Mouse (Mus musculus) E14TG2a.4 (cell line): ENCODE results near the gene Fam169a.
A peak's percentile ranks its signal among the peaks of the same experiment; 100 is the strongest.
"Not testable (repeated sequence)": the region's sequence is repeated elsewhere in the genome, so short reads cannot be mapped to it uniquely, and the experiment has no call there.

Source experiments
- H3K27me3 ChIP-seq: 2 replicates; pipeline ENCODE4 v1.6.1; 2014; ENCODE audit warnings: low read length, control low read depth; ENCODE audit not compliant: insufficient read depth
- H3K36me3 ChIP-seq: 2 replicates; pipeline ENCODE4 v1.6.1; 2014; ENCODE audit warnings: low read length, control low read depth; ENCODE audit not compliant: insufficient read depth
- H3K4me1 ChIP-seq: replicated peaks from 2 replicates; pipeline ENCODE4 v1.6.1; 2014; ENCODE audit warnings: low read depth, low read length, control low read depth
- H3K4me3 ChIP-seq: replicated peaks from 2 replicates; pipeline ENCODE4 v1.5.1; 2014; ENCODE audit warnings: mild to moderate bottlenecking, low read length
- H3K9me3 ChIP-seq: 2 replicates; pipeline ENCODE4 v1.6.1; 2014; ENCODE audit warnings: low read length, control low read depth
- CTCF ChIP-seq: conservative IDR thresholded peaks from 2 replicates; pipeline ENCODE4 v1.5.1; 2014; ENCODE audit warnings: low read length
- NANOG ChIP-seq: IDR thresholded peaks from 2 replicates; pipeline ENCODE4 v1.6.1; 2014; ENCODE audit warnings: borderline replicate concordance, low read length, mixed read lengths
- POU5F1 ChIP-seq: IDR thresholded peaks from 2 replicates; pipeline ENCODE4 v1.6.1; 2014; ENCODE audit warnings: low read length, borderline replicate concordance

The Fam169a gene

DNA sequence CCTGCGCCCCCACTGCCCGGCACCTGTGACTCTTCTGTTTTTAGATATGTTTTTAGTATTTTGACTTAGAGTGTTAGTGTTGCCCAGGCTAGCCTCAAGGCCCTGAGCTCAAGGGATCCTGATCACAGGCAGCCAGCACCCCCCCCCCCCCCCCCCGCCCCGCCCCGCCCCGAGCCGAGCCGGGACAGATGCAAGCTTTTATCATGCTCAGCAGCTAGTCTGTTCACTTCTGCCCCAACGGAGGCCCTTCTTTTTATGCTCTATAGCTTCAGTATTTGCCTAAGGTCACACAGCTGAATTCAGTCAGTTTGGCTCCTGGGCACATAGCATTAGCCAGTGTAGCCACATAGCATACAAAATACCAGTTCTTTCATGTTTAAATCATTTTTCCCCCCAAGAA is 19.2 kb downstream of the Fam169a start:
- Histone ChIP-seq H3K9me3 (no peaks in the 10 kb centered on the region), H3K36me3 (peaks cover 58% of the 10 kb centered on the region), H3K4me3 (0 out of 2 replicates have a peak overlapping the region, but pooled peaks have one; percentile 0), H3K4me1 (peaks cover 80% of the 10 kb centered on the region), H3K27me3 (no peaks in the 10 kb centered on the region)
- no peak for TF ChIP-seq CTCF
- TF ChIP-seq NANOG, result no peak
- no peak for TF ChIP-seq POU5F1

DNA sequence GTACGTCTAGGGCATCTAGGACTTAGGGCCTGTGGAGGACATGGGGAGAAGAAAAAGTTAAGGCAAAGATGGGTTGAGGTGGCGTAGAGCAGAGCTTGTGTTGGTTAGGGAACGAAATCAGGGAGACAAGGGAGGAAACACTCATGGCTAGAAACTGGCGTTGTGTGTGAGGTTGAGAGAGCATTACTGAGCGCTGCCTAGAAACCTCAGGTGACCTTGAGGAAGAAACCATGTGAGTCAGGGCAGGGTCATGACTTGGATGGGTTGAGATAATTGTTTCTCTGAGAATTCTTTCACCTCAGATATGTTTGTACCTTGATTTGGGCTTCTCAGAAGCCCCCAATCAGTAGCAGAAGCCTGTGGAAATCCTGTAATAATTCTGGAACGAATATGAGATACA is 20.3 kb downstream of the Fam169a start:
- Histone ChIP-seq H3K4me3 (peak overlapping the region; percentile 52), H3K9me3 (no peaks in the 10 kb centered on the region), H3K4me1 (peaks cover 80% of the 10 kb centered on the region), H3K27me3 (no peaks in the 10 kb centered on the region), H3K36me3 (peaks cover 58% of the 10 kb centered on the region)
- TF ChIP-seq CTCF (no peak), NANOG (no peak), POU5F1 (no peak)

DNA sequence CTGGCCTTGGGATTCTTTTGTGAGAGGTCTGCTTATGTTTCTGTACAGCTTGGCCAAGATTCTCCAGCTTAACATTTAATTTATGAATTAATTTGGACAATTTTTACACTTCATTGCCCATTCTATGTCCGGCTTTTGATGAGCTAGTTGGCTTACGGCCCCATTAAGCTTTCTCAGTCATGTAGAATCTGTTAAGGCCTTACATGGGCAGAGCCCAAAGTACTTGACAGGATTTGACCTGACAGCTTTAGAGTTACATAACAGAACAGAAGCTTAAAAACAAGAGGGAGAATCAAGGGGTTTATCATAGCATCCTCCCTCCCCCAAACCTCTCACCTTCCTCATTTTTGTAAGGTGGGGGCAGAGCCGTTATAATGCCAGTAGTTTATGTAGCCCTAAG is 21.1 kb downstream of the Fam169a start:
- no peak for TF ChIP-seq NANOG
- TF ChIP-seq POU5F1, result no peak
- TF ChIP-seq CTCF, result no peak
- Histone ChIP-seq H3K9me3 (no peaks in the 10 kb centered on the region), H3K4me3 (no peak overlapping the region), H3K27me3 (no peaks in the 10 kb centered on the region), H3K36me3 (peaks cover 58% of the 10 kb centered on the region), H3K4me1 (peaks cover 76% of the 10 kb centered on the region)

DNA sequence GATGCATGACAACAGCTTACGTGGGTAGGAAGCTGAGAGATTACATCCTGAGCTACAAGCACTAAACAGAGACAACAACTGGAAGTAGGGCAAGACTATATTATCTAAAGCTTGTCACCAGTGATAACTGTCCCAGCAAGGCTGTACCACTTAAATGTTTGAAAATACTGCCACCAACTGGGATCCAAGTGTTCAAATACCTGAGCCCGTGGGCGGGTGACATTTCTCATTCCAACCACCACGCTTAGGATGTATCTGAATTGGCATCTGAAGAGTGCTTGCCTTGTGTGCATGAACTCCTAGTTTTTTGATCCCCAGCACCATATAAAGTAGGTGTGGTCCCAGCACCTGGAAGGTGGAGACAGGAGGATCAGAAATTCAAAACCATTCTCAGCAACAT is 28.6 kb downstream of the Fam169a start:
- no peak overlapping the region for H3K4me3 ChIP-seq
- H3K27me3 ChIP-seq, result no peaks in the 10 kb centered on the region
- no peak for TF ChIP-seq NANOG
- no peak for TF ChIP-seq POU5F1
- peaks cover 75% of the 10 kb centered on the region for H3K4me1 ChIP-seq
- no peaks in the 10 kb centered on the region for H3K9me3 ChIP-seq
- peaks cover 84% of the 10 kb centered on the region for H3K36me3 ChIP-seq

DNA sequence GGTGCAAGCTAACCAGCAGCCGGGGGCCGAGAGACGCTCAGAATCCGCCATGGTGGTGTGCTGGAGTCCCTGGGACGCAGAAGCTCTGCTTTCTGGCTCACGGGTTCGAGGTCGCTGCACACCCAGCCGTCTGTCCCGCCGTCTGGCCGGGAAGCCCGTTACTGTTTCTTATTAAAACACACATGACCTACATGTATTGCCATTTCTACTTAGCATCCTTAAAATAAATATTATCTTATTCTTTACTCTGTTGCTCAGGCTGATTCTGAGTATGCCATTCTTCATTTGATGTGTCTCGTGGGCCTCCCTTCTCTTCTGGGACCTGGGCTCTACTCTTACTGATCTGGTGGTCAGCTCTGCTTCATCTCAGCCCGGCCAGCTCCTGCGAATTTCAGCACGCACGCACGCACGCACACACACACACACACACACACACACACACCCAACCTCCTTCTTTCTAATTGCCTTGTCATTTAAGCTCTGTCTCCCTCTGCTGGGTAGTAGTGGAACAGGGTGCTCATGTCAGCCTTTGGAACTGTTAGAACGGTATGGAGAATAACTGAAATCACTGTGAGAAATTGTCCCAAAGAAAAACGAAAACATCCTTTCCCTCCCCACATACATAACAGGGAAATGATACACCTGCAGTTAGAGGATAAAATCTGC is 32.2 kb downstream of the Fam169a start, which contains the start of gene Gm6169:
TSS of gene Gm6169 (minus strand) at position 51 of the 666 bp plus-strand sequence.
- Histone ChIP-seq H3K4me3 (no peak within 1 kb of the TSS), H3K36me3 (peaks cover 81% of the 10 kb centered on the region), H3K9me3 (no peaks in the 10 kb centered on the region), H3K4me1 (peaks cover 79% of the 10 kb centered on the region), H3K27me3 (no peaks in the 10 kb centered on the region)
- TF ChIP-seq CTCF, result peak; percentile 57
- TF ChIP-seq NANOG, result no peak
- no peak for TF ChIP-seq POU5F1

DNA sequence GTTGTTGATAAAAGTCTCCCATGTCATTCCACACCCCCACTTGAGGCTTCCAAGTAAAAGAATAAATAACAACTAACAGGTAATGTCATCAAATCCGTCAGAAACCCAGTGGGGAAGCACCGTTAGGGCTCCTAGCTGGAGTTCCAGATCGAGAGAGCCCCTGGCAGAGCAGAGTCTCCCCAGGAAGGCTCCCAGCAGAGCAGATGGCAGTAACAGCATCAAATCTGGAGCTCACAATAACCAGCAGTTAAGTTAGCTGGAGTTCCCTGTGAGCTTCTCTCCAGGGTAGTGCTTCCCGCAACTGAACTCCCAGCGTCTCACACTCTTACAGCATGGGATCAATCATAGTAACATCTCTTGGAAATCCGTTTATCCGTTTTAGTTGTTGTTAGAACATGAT is 37.9 kb downstream of the Fam169a start:
- H3K4me3 ChIP-seq, result no peak overlapping the region

DNA sequence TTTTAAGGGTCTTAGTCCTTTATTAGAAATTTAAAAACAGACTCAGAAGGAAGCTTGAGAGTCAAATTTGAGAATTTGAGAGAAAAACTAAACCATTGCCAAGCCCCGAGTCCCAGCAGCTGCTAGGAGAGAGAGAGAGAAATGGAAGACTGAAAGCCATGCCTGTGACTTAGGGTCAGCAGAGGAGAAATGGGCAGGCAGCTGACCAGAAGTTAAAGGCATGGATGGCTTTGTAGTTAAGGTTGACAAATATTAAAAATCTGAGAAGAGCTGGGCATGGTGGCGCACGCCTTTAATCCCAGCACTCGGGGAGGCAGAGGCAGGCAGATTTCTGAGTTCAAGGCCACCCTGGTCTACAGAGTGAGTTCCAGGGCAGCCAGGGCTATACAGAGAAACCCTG is 40.6 kb downstream of the Fam169a start:
- H3K4me1 ChIP-seq, result peaks cover 30% of the 10 kb centered on the region
- H3K4me3 ChIP-seq, H3K9me3 ChIP-seq, H3K27me3 ChIP-seq: not testable (repeated sequence)
- H3K36me3 ChIP-seq, result peaks cover 96% of the 10 kb centered on the region

More for the DNA sequence above, 37.9 kb downstream of the Fam169a start:
- H3K4me1 ChIP-seq, result peaks cover 49% of the 10 kb centered on the region
- H3K27me3 ChIP-seq, result no peaks in the 10 kb centered on the region
- H3K36me3 ChIP-seq, result peaks cover 91% of the 10 kb centered on the region
- TF ChIP-seq NANOG, result peak; percentile 59; the same call in 1 of the 2 replicates
- no peak for TF ChIP-seq CTCF
- H3K9me3 ChIP-seq, result no peaks in the 10 kb centered on the region

DNA sequence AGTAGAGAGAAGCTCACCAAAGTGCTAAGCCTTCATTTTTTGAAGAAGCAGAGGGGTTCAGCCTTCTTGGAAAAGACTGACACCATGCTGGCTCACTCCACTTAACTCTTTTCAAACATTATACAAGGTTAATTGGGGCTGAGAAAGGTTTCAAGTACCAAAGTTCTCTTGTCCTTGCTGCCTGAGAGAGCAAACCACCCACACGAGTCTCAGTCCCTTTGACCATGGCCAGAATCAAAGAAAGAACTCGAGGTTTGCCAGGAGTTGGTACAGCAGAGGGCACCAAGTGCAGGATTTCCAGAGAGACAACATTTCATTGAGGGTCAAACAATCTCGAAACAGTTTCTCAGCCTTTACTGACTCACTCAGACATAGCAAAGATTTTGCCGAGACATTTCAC is 42.0 kb downstream of the Fam169a start:
- TF ChIP-seq POU5F1, result no peak
- no peak for TF ChIP-seq CTCF
- no peak for TF ChIP-seq NANOG
- H3K27me3 ChIP-seq, result no peaks in the 10 kb centered on the region
- no peaks in the 10 kb centered on the region for H3K9me3 ChIP-seq
- peaks cover 96% of the 10 kb centered on the region for H3K36me3 ChIP-seq
- no peak overlapping the region for H3K4me3 ChIP-seq
- H3K4me1 ChIP-seq, result peaks cover 22% of the 10 kb centered on the region

DNA sequence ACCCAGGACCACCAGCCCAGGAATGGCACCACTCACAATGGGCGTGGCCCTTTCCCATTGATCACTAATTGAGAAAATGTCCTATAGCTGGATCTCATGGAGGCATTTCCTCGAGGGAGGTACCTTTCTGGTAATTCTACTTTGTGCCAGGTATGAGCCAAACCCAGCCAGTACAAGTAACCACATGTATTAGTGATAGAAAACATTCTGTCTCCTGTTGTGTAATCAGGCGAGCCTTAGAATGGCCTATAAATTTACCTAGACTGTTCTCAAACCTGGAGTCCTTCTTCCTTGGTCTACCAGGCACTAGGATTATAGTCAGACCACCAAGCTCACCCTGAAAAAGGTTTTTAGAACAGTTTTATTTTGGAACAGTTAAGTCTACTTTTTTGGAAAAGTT is 54.3 kb downstream of the Fam169a start:
- TF ChIP-seq NANOG (no peak), POU5F1 (no peak)
- H3K4me1 ChIP-seq, result peaks cover 6% of the 10 kb centered on the region; the same call in 1 of the 2 replicates
- H3K27me3 ChIP-seq, result no peaks in the 10 kb centered on the region
- H3K36me3 ChIP-seq, result peaks cover 99% of the 10 kb centered on the region
- no peaks in the 10 kb centered on the region for H3K9me3 ChIP-seq
- no peak overlapping the region for H3K4me3 ChIP-seq

DNA sequence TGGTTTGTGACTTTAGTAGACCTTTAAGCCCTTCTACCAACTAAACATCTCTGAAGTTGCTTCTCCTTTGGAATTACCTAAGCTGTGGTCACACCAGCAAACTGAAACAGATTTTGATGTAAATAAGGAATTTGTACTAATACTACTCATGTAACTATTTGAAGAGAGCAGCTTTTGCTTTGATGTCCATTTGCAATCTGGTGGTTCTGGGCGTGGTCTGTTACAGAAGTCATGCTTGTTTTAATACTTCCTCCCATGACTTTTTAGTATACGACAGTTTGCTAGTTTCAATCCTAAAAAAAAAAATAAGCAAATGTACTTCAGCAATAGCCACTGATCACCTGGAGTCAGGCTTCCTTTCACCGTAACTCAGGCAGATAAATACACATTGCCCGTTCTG is 62.6 kb downstream of the Fam169a start:
- peaks cover 78% of the 10 kb centered on the region for H3K36me3 ChIP-seq
- not testable (repeated sequence) for H3K4me1 ChIP-seq, H3K27me3 ChIP-seq, H3K4me3 ChIP-seq, H3K9me3 ChIP-seq

DNA sequence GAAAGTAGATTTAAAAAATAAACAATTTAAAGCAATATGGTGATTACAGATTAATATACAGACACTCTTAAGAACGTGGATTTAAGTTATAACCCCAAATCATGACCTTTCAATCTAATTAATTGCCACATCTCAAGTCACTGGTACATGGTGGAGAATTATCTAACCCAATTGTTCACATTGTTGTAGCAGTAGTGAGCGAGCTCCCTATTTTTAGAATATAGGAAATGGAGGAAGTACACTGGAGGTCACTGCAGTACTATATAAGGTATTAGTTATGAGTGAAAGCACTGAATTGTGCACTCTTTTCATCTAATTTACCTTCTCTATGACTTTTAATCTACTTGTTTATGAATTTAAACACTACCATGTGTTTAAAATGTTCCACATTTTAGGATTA is 63.3 kb downstream of the Fam169a start:
- H3K9me3 ChIP-seq, H3K27me3 ChIP-seq, H3K4me3 ChIP-seq, H3K4me1 ChIP-seq: not testable (repeated sequence)
- H3K36me3 ChIP-seq, result peaks cover 78% of the 10 kb centered on the region
